Mouse (Mus musculus): ENCODE measurements around the gene Tmem214. TPM values are rescaled to one million over a fixed set of nuclear protein-coding genes. Genes with fewer than 3 reads are reported as not detected.

The Tmem214 gene
- polyA plus RNA-seq, 1 experiment from 2014 or later: 59.5 TPM

DNA sequence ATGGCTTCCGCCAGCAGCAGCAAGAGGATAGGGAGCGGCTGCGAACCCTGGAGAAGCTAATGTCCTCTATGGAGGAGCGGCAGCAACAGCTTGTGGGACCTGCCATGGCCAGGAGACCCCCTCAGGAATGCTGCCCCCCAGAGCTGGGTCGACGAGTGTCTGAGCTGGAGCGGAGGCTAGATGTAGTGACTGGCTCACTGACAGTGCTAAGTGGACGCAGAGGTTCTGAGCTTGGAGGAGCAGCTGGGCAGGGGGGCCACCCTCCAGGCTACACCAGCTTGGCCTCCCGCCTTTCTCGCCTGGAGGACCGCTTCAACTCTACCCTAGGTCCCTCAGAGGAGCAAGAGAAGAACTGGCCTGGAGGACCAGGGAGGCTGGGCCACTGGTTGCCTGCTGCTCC, 49.5 kb downstream of the Tmem214 start:
- peaks cover 45% of the 10 kb centered on the region for H3K4me1 ChIP-seq (replicated peaks)
- no peak overlapping the region for H3K27ac ChIP-seq
- no peaks in the 10 kb centered on the region for H3K9me3 ChIP-seq
- WGBS: 89% methylated on average over 11 of the region's 11 CpGs
- H3K9ac ChIP-seq: 0 out of 2 replicates have a peak overlapping the region, but pooled peaks have one; percentile 29
- H3K36me3 ChIP-seq: no peaks in the 10 kb centered on the region
- no peaks in the 10 kb centered on the region for H3K27me3 ChIP-seq
- H3K4me2 ChIP-seq: no peak overlapping the region
- ATAC-seq (ENCODE audit: low FRiP score): no peak
- H3K4me3 ChIP-seq: no peak overlapping the region

DNA sequence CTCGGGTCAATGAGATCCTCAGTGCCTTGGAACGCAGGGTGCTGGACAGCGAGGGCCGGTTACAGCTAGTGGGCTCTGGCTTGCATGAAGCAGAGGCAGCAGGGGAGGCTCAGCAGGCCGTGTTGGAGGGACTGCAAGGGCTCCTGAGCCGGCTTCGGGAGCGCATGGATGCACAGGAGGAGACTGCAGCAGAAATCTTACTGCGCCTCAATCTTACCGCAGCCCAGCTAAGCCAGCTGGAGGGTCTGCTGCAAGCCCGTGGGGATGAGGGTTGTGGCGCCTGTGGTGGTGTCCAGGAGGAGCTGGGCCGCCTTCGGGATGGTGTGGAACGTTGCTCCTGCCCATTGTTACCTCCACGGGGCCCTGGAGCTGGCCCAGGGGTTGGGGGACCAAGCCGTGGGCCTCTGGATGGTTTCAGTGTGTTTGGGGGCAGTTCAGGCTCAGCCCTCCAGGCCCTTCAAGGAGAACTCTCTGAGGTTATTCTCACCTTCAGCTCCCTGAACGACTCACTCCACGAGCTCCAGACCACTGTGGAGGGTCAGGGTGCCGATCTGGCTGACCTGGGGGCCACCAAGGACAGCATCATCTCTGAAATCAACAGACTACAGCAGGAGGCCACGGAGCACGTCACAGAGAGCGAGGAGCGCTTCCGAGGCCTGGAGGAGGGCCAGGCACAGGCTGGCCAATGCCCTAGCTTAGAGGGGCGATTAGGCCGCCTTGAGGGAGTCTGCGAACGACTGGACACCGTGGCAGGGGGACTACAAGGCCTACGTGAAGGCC, 50.3 kb downstream of the Tmem214 start:
- Histone ChIP-seq H3K36me3 (no peaks in the 10 kb centered on the region), H3K27me3 (peaks cover 6% of the 10 kb centered on the region; the same call in 1 of the 2 replicates), H3K9ac (no peak overlapping the region), H3K4me1 (replicated peaks) (peaks cover 45% of the 10 kb centered on the region), H3K4me3 (no peak overlapping the region), H3K27ac (no peak overlapping the region), H3K9me3 (no peaks in the 10 kb centered on the region), H3K4me2 (no peak overlapping the region)
- 84% methylated on average over 31 of the region's 31 CpGs for WGBS
- ATAC-seq (ENCODE audit: low FRiP score): no peak

DNA sequence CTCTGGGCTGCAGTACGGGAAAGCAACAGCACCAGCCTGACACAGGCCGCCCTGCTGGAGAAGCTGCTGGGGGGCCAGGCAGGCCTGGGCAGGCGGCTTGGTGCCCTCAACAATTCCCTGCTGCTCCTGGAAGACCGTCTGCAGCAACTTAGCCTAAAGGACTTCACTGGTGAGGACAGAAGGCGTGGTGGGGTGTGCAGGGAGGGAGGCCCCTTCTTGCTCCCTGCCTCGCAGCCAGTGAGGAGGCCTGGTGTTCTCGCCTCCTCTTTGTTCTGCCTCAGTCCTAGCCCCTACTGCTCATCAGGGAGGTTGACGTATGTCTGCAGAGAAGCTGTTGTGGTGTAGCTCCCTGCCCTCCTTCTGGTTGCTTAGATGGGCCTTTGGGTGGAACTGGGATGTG, 50.9 kb downstream of the Tmem214 start:
- Histone ChIP-seq H3K27me3 (peaks cover 12% of the 10 kb centered on the region; the same call in 1 of the 2 replicates), H3K27ac (no peak overlapping the region), H3K9ac (no peak overlapping the region; the same call in 1 of the 2 replicates), H3K4me3 (no peak overlapping the region), H3K4me1 (replicated peaks) (peaks cover 39% of the 10 kb centered on the region), H3K4me2 (no peak overlapping the region), H3K36me3 (no peaks in the 10 kb centered on the region), H3K9me3 (no peaks in the 10 kb centered on the region)
- ATAC-seq (ENCODE audit: low FRiP score): no peak
- WGBS: 81% methylated on average over 8 of the region's 8 CpGs

DNA sequence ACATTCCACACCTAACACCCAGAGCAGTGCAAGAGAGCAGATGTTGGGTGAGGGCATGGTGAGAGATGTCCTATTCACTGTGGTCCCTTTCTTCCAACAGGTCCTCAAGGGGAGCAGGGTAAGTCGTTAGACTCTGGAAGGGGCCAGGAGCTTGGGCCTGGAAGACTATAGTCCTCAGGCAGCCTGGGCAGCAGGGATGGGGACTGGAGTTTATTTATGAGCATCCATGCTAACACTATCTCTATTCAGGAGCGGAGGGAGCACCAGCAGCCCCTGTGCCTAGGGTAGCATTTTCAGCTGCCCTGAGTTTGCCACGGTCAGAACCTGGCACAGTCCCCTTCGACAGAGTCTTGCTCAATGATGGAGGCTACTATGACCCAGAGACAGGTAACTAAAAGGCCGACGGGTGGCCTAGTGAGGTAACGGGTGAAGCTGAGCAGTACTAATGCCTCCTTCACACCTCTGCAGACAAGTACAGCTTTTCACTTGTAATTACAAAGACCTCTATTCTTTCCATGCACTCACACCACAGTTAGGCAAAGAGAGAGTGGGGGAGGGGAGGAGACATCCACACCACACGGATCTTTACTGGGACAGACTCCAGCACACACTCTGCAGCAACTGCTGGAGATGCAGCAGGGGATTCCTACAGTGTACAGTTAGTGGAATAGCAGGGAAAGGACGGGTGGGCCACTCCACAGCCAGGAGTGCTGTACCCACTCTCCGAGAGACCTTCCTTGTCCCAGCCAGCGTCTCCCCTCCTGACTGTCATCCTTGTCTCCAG, 52.2 kb downstream of the Tmem214 start:
- H3K9ac ChIP-seq: peak overlapping the region; percentile 20; the same call in 1 of the 2 replicates
- 69% methylated on average over 11 of the region's 11 CpGs for WGBS
- H3K4me1 ChIP-seq (replicated peaks): peaks cover 27% of the 10 kb centered on the region
- H3K27me3 ChIP-seq: peaks cover 20% of the 10 kb centered on the region; the same call in 1 of the 2 replicates
- H3K9me3 ChIP-seq: no peaks in the 10 kb centered on the region
- ATAC-seq (ENCODE audit: low FRiP score): no peak
- no peak overlapping the region for H3K4me3 ChIP-seq
- H3K36me3 ChIP-seq: no peaks in the 10 kb centered on the region
- H3K27ac ChIP-seq: no peak overlapping the region
- H3K4me2 ChIP-seq: no peak overlapping the region

DNA sequence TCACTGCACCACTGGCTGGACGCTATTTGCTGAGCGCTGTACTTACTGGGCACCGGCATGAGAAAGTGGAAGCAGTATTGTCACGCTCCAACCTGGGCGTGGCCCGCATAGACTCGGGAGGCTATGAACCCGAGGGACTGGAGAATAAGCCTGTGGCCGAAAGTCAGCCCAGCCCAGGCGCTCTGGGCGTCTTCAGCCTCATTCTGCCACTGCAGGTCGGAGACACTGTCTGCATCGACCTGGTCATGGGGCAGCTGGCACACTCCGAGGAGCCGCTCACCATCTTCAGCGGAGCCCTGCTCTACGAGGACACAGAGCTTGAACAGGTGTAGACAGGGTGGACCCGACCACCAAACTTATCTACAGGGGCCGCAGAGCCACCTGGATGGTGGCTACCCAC, 52.8 kb downstream of the Tmem214 start:
- H3K27ac ChIP-seq: no peak overlapping the region
- 65% methylated on average over 19 of the region's 19 CpGs for WGBS
- H3K9ac ChIP-seq: 0 out of 2 replicates have a peak overlapping the region, but pooled peaks have one; percentile 20
- peaks cover 21% of the 10 kb centered on the region for H3K4me1 ChIP-seq (replicated peaks)
- H3K4me3 ChIP-seq: no peak overlapping the region
- H3K36me3 ChIP-seq: no peaks in the 10 kb centered on the region
- H3K9me3 ChIP-seq: no peaks in the 10 kb centered on the region
- peaks cover 20% of the 10 kb centered on the region; the same call in 1 of the 2 replicates for H3K27me3 ChIP-seq
- peak overlapping the region; percentile 87 for H3K4me2 ChIP-seq
- ATAC-seq (ENCODE audit: low FRiP score): peak; percentile 3

DNA sequence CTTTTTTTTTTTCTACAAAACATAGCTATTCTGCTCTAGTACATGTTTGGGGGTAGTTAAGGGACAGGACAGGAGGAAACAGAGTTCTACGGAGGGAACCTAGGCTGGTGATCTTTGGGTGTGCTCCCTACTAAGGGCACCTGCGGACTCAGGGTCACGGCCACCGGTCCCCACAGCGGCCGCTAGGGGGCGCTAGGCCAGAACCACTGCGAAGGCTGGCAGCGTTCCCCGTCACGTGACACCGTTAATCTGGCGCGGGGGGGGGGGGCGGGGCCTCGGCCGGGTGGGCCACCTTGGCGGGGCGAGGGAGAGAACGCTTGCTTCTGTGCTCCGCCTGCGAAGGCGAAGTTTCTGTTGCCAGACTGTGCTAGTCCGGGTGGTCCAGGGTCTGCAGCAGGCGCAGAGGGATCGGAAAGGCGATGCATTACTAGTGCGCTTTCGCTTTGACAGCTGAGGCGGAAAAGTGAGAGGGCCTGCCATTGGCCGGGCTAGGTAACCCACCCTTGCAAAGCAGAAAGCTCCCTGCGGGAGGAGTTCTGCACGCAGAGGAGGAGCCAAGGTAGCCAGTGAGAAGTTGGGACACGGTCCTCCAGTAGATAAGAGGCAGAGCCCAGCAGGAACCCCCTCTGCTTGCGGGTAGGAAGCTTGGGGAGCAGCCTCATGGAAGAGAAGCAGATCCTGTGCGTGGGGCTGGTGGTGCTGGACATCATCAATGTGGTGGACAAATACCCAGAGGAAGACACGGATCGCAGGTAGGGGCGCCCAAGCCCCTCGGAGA, 53.6 kb downstream of the Tmem214 start, which contains the start of gene Khk:
Khk (plus strand) TSS at position 176 of the 778 bp plus-strand sequence.
- WGBS: under 1% methylated on average over 39 of the region's 40 CpGs
- Histone ChIP-seq H3K9me3 (no peaks in the 10 kb centered on the region), H3K4me2 (peak within 1 kb of the TSS; percentile 87), H3K27ac (peak within 1 kb of the TSS; percentile 70), H3K36me3 (no peaks in the 10 kb centered on the region), H3K4me3 (peak within 1 kb of the TSS; percentile 52), H3K4me1 (replicated peaks) (peaks cover 20% of the 10 kb centered on the region), H3K9ac (peak within 1 kb of the TSS; percentile 77), H3K27me3 (peaks cover 20% of the 10 kb centered on the region; the same call in 1 of the 2 replicates)
- peak; percentile 80 for ATAC-seq (ENCODE audit: low FRiP score)

DNA sequence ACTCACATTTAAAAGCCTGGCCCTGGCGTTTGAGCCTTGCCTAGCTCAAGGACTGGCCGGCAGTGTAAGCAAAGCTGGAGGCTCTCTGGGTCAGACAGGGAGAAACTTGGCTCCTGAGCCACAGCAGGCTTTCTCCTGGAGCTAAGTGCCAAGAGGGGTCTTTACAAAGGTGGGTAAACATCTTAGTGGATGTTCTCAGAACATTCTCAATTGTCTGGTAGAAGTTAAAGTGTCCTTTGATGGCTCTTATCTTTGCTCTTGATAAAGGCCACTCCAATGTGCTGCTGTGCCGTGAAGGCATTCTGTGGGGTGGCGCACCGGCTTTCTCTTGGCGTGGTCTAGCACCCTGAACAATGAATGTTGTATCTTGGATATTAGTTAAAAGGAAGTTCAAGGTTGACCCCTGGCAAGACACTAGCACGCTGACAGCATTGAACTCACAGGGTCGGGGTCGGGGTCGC, 54.8 kb downstream of the Tmem214 start:
- Histone ChIP-seq H3K9ac (peak overlapping the region; percentile 77; the same call in 1 of the 2 replicates), H3K4me2 (peak overlapping the region; percentile 87), H3K9me3 (no peaks in the 10 kb centered on the region), H3K27me3 (peaks cover 20% of the 10 kb centered on the region; the same call in 1 of the 2 replicates), H3K36me3 (no peaks in the 10 kb centered on the region), H3K4me3 (peak overlapping the region; percentile 52), H3K27ac (no peak overlapping the region), H3K4me1 (replicated peaks) (peaks cover 20% of the 10 kb centered on the region)
- 76% methylated on average over 10 of the region's 10 CpGs for WGBS
- ATAC-seq (ENCODE audit: low FRiP score): no peak

DNA sequence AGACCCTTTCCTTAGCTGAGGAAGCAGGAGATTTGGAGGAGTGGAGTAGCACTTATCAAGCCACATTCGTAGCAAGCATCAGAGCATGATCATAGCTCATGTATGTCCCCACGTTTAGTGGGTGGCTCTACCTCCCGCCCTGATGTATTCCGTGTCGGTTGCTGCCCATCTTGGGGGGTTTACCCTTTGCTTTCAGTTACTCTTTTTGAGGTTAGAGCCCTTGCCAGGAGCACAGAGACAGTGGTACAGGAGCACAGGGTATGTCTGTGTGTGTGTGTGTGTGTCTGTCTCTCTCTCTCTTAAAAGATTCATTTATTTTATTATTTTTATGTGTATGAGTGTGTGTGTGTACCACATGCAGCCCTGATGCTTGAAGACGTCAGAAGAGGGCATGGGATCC, 55.3 kb downstream of the Tmem214 start:
- Histone ChIP-seq H3K9me3 (no peaks in the 10 kb centered on the region), H3K36me3 (no peaks in the 10 kb centered on the region), H3K27ac (no peak overlapping the region), H3K9ac (no peak overlapping the region), H3K4me3 (no peak overlapping the region), H3K27me3 (peaks cover 20% of the 10 kb centered on the region; the same call in 1 of the 2 replicates), H3K4me1 (replicated peaks) (peaks cover 20% of the 10 kb centered on the region), H3K4me2 (0 out of 2 replicates have a peak overlapping the region, but pooled peaks have one; percentile 87)
- 87% methylated on average over 6 of the region's 6 CpGs for WGBS
- no peak for ATAC-seq (ENCODE audit: low FRiP score)

DNA sequence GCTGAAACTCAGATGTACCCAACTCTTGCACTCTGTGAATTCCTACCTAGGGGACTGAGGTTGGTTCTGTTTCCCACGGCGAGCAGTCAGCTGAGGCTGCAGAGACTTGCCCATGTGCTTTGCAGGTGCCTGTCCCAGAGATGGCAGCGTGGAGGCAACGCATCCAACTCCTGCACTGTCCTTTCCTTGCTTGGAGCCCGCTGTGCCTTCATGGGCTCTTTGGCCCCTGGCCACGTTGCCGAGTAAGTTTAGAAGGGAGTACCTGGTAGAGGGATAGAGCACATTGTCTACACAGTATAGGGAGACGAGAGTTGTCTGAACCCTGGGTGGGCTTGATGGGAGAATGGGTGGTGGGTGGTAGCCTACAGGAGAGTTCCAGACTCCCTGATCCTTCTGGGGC, 56.8 kb downstream of the Tmem214 start:
- peaks cover 20% of the 10 kb centered on the region for H3K4me1 ChIP-seq (replicated peaks)
- H3K36me3 ChIP-seq: no peaks in the 10 kb centered on the region
- 88% methylated on average over 8 of the region's 8 CpGs for WGBS
- ATAC-seq (ENCODE audit: low FRiP score): no peak
- peak overlapping the region; percentile 5; the same call in 1 of the 2 replicates for H3K9ac ChIP-seq
- H3K27me3 ChIP-seq: peaks cover 20% of the 10 kb centered on the region; the same call in 1 of the 2 replicates
- no peak overlapping the region for H3K27ac ChIP-seq
- H3K9me3 ChIP-seq: no peaks in the 10 kb centered on the region
- no peak overlapping the region for H3K4me2 ChIP-seq
- no peak overlapping the region for H3K4me3 ChIP-seq

DNA sequence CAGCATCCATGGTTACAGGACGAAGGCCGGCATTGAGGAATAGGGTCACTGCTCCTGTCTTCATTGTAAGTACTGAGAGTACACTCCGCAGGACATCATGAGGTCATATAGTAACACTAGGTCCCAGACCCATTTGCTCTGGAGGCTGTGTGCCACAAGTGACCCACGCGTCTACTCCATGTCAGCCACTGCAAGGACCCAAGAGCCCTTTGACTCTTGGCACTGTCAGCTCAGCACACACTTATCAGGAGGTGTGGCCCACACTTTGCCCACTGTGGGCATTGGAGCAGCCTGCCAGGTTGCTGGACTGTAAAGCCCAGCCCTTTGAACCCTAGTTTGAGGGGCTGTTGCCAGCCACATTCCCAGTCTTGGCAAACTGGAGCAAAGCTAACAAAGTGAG, 57.4 kb downstream of the Tmem214 start:
- WGBS: 91% methylated on average over 5 of the region's 5 CpGs
- ATAC-seq (ENCODE audit: low FRiP score): no peak
- no peak overlapping the region for H3K9ac ChIP-seq

DNA sequence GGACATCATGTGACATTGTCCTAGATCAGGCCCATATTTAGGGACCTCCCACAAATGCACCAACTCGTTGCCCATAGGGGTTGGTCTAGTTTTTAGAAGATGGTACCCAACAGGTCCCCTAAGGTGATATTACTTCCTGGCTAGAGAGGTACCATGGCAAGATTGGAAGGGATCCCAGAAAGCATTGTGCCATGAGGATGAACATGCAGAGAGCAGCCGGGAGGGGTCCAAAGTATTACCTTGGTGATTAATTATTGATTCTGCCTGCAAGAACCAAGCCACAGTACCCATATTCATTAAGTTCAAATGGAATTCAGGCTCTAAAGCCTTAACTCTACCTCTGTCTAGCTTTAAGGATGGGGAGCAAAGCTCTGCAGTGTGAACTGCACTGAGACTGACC, 58.3 kb downstream of the Tmem214 start:
- Histone ChIP-seq H3K36me3 (no peaks in the 10 kb centered on the region), H3K27ac (no peak overlapping the region), H3K9me3 (no peaks in the 10 kb centered on the region), H3K4me2 (no peak overlapping the region), H3K9ac (no peak overlapping the region), H3K4me1 (replicated peaks) (peaks cover 16% of the 10 kb centered on the region), H3K27me3 (peaks cover 20% of the 10 kb centered on the region; the same call in 1 of the 2 replicates), H3K4me3 (no peak overlapping the region)
- no peak for ATAC-seq (ENCODE audit: low FRiP score)
- WGBS: 83% methylated on average over 2 of the region's 2 CpGs

More for the DNA sequence above, 57.4 kb downstream of the Tmem214 start:
- H3K4me3 ChIP-seq: no peak overlapping the region
- H3K4me1 ChIP-seq (replicated peaks): peaks cover 20% of the 10 kb centered on the region
- H3K27me3 ChIP-seq: peaks cover 20% of the 10 kb centered on the region; the same call in 1 of the 2 replicates
- no peaks in the 10 kb centered on the region for H3K9me3 ChIP-seq
- no peaks in the 10 kb centered on the region for H3K36me3 ChIP-seq
- H3K27ac ChIP-seq: no peak overlapping the region
- no peak overlapping the region for H3K4me2 ChIP-seq

Data from hindbrain, embryonic 13.5 days (tissue).